Mouse (Mus musculus) CH12.LX (cell line): Measurements from ENCODE around the gene Klhl23.

Experiments
- BHLHE40 ChIP-seq: IDR thresholded peaks from 2 replicates; pipeline ENCODE4 v1.6.1; 2011; ENCODE audit warnings: mild to moderate bottlenecking, low read depth, low read length, improper control_type of control experiment
- CTCF ChIP-seq, 2 experiments: IDR thresholded peaks in 1 of 2; conservative IDR thresholded peaks in 1 of 2; 2 replicates each; pipeline ENCODE4 v1.5.1; 2011 to 2012; ENCODE audit warnings: low read depth in 2 of 2, low read length in 2 of 2, improper control_type of control experiment in 1 of 2, inconsistent platforms in 1 of 2, mild to moderate bottlenecking in 1 of 2, moderate library complexity in 1 of 2
- EP300 ChIP-seq: IDR thresholded peaks from 2 replicates; pipeline ENCODE4 v1.6.1; 2011; ENCODE audit warnings: low read length, improper control_type of control experiment
- GABPA ChIP-seq: IDR thresholded peaks from 2 replicates; pipeline ENCODE4 v1.6.1; 2012; ENCODE audit warnings: low read depth, low read length, improper control_type of control experiment, inconsistent platforms; ENCODE audit not compliant: insufficient replicate concordance
- IRF4 ChIP-seq: IDR thresholded peaks from 2 replicates; pipeline ENCODE4 v1.6.1; 2014; ENCODE audit warnings: low read depth, mild to moderate bottlenecking, inconsistent platforms, low read length, improper control_type of control experiment
- JUND ChIP-seq: conservative IDR thresholded peaks from 2 replicates; pipeline ENCODE4 v1.6.1; 2011; ENCODE audit warnings: low read depth, low read length, improper control_type of control experiment
- POLR2A ChIP-seq: IDR thresholded peaks from 2 replicates; pipeline ENCODE4 v1.6.1; 2011; ENCODE audit warnings: low read depth, mild to moderate bottlenecking, improper control_type of control experiment, low read length
- RCOR1 ChIP-seq: conservative IDR thresholded peaks from 2 replicates; pipeline ENCODE4 v1.6.1; 2012; ENCODE audit warnings: low read depth, mild to moderate bottlenecking, inconsistent platforms, low read length, improper control_type of control experiment
- SMC3 ChIP-seq: IDR thresholded peaks from 2 replicates; pipeline ENCODE4 v1.6.1; 2011; ENCODE audit warnings: low read depth, low read length, improper control_type of control experiment
- TCF12 ChIP-seq: IDR thresholded peaks from 2 replicates; pipeline ENCODE4 v1.6.1; 2014; ENCODE audit warnings: low read depth, mild to moderate bottlenecking, inconsistent platforms, low read length, improper control_type of control experiment
- UBTF ChIP-seq: IDR thresholded peaks from 2 replicates; pipeline ENCODE4 v1.6.1; 2012; ENCODE audit warnings: low read depth, mild to moderate bottlenecking, inconsistent platforms, low read length, improper control_type of control experiment, moderate library complexity
- USF1 ChIP-seq: IDR thresholded peaks from 2 replicates; pipeline ENCODE4 v1.6.1; 2014; ENCODE audit warnings: low read depth, mild to moderate bottlenecking, inconsistent platforms, low read length, improper control_type of control experiment
- ZNF384 ChIP-seq: IDR thresholded peaks from 2 replicates; pipeline ENCODE4 v1.6.1; 2012; ENCODE audit warnings: low read depth, low read length, improper control_type of control experiment, inconsistent platforms

- TF ChIP-seq CTCF (conservative IDR thresholded peaks at IDR 0.05 in 1 of 2, IDR thresholded peaks at IDR 0.05 in 1 of 2; ENCODE audit: low read depth in 2 of 2, low read length in 2 of 2) (no peak), USF1 (no peak), GABPA (no peak), POLR2A (no peak), JUND (no peak), SMC3 (no peak), EP300 (no peak), UBTF (no peak), TCF12 (no peak), BHLHE40 (no peak), IRF4 (no peak), RCOR1 (no peak), ZNF384 (no peak)
These were observed 17.0 kb downstream of the Klhl23 start for GRCm38 (mm10) chr2:69838707-69839106.
